Mouse (Mus musculus): ENCODE results near the gene Hbs1l. TPM values are rescaled to one million over a fixed set of nuclear protein-coding genes. Genes with fewer than 3 reads are reported as not detected.

Gene Hbs1l
- polyA plus RNA-seq, 1 experiment from 2014 or later: 62.1 TPM

DNA sequence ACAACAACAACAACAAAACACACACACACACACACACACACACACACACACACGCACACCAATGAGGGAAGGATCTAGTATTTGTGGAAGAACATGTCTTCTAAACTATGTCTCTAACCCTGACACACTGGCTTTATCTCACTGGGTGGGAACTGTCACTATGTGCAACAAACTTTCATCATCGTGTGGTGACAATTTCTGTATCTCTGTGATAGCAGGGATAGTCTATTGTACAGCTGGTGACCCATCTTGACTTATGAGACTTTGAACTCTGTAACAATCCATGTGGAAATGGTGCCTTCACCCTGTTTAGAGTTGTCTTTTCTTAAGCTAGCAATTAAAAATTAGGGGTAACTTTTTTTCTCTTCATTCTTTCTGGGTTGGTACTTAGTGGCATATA lies 36.1 kb upstream of the Hbs1l start:
- ATAC-seq (replicated peaks; ENCODE audit: low FRiP score, low read depth): no peak
- no peak overlapping the region for H3K9ac ChIP-seq (ENCODE audit: low read depth, low read length)
- no peaks in the 10 kb centered on the region for H3K36me3 ChIP-seq (ENCODE audit: insufficient read depth, low read length)
- H3K27ac ChIP-seq: no peak overlapping the region
- TF ChIP-seq CTCF (IDR thresholded peaks at IDR 0.05; ENCODE audit: low read depth): no peak
- H3K27me3 ChIP-seq (ENCODE audit: insufficient read depth, low read length): no peaks in the 10 kb centered on the region
- no peaks in the 10 kb centered on the region for H3K4me1 ChIP-seq (replicated peaks; ENCODE audit: insufficient read depth, low read length)
- no peak overlapping the region for H3K4me2 ChIP-seq (ENCODE audit: low read length)
- no peak overlapping the region for H3K4me3 ChIP-seq (replicated peaks; ENCODE audit: low read depth, low read length)
- H3K9me3 ChIP-seq (replicated peaks; ENCODE audit: low read length): no peaks in the 10 kb centered on the region
- DNase-seq (ENCODE audit: low spot score): no peak
- 71% methylated on average over 2 of the region's 2 CpGs for WGBS

DNA sequence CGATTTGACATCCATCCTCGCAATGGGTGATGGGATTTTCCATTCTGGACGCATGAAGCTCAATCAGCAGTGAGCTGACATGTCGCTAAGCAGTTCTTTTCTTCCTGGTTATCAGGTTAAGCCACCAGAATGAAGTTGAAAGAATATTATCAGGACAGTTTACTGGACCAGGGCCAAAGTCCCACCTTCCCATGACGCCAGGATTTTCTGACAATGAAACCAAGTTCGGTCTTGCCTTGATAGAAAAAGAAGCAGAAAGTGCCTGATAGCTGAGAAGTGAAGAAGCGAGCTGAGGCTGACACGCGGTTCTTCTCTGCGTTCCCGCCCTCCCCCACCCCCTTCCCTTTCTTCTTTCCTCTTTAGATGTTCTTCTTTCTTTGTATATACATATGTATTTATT lies 30.6 kb upstream of the Hbs1l start:
- no peak for DNase-seq (ENCODE audit: low spot score)
- no peak overlapping the region for H3K4me2 ChIP-seq (ENCODE audit: low read length)
- H3K36me3 ChIP-seq (ENCODE audit: insufficient read depth, low read length): no peaks in the 10 kb centered on the region
- no peak overlapping the region for H3K4me3 ChIP-seq (replicated peaks; ENCODE audit: low read depth, low read length)
- no peak for ATAC-seq (replicated peaks; ENCODE audit: low FRiP score, low read depth)
- H3K27me3 ChIP-seq (ENCODE audit: insufficient read depth, low read length): no peaks in the 10 kb centered on the region
- H3K4me1 ChIP-seq (replicated peaks; ENCODE audit: insufficient read depth, low read length): no peaks in the 10 kb centered on the region
- H3K9me3 ChIP-seq (replicated peaks; ENCODE audit: low read length): no peaks in the 10 kb centered on the region
- H3K9ac ChIP-seq (ENCODE audit: low read depth, low read length): no peak overlapping the region
- H3K27ac ChIP-seq: no peak overlapping the region
- TF ChIP-seq CTCF (IDR thresholded peaks at IDR 0.05; ENCODE audit: low read depth): no peak
- WGBS: 84% methylated on average over 11 of the region's 11 CpGs

DNA sequence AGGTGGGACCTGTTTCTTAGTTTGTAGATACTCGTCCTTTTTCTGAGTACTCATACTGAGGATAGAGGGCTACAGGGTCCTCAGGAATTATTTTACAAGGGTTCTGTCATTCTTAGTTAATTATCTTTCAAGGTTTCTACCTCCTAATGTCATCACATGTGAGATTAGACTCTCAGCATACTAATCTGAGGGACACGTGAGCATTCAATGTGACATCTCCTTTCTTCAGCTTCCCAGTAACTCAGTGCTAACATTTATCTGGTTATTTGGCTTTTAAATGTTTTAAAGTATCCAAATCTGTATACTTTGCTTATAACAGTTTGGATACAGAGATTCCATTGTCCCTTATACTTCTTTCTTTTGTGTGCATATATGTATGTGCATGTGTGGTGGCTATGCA lies 28.3 kb upstream of the Hbs1l start:
- no peak overlapping the region for H3K4me3 ChIP-seq (replicated peaks; ENCODE audit: low read depth, low read length)
- no peaks in the 10 kb centered on the region for H3K9me3 ChIP-seq (replicated peaks; ENCODE audit: low read length)
- no peaks in the 10 kb centered on the region for H3K36me3 ChIP-seq (ENCODE audit: insufficient read depth, low read length)
- no peaks in the 10 kb centered on the region for H3K27me3 ChIP-seq (ENCODE audit: insufficient read depth, low read length)
- no peak overlapping the region for H3K27ac ChIP-seq
- no peaks in the 10 kb centered on the region for H3K4me1 ChIP-seq (replicated peaks; ENCODE audit: insufficient read depth, low read length)
- H3K9ac ChIP-seq (ENCODE audit: low read depth, low read length): no peak overlapping the region
- TF ChIP-seq CTCF (IDR thresholded peaks at IDR 0.05; ENCODE audit: low read depth): no peak
- ATAC-seq (replicated peaks; ENCODE audit: low FRiP score, low read depth) (no peak), DNase-seq (ENCODE audit: low spot score) (no peak)
- 80% methylated on average over 2 of the region's 2 CpGs for WGBS
- no peak overlapping the region for H3K4me2 ChIP-seq (ENCODE audit: low read length)

DNA sequence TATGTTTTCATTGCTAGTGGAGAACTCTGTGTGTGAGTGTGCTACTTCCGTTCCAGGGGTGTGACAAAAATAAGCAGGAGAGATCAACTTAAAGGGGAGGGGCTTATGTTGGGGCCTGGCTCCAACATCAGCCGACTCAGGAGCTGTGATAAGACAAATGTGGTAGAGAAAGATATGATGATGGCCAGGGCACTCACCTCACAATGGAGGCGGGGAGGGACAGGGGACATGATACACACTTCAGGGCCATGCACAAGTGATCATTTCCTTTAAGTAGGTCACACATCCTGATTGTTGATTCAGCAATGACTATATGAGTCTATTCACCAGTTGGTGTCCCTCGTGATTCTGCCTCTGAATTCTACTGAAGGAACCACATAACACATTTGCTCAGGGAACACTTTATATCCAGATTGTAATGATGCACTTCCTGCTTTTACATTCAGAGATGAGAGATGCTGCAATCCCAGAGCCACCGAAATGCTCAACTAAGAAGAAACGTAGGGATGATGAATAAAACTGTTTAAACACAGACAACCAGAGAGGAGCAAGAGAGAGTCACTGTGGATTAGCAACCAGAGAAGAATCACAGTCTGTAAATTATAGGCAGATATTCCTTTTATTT lies 26.9 kb upstream of the Hbs1l start:
- TF ChIP-seq CTCF (IDR thresholded peaks at IDR 0.05; ENCODE audit: low read depth): no peak
- ATAC-seq (replicated peaks; ENCODE audit: low FRiP score, low read depth): no peak
- Histone ChIP-seq H3K36me3 (ENCODE audit: insufficient read depth, low read length) (no peaks in the 10 kb centered on the region), H3K9ac (ENCODE audit: low read depth, low read length) (no peak overlapping the region), H3K4me3 (replicated peaks; ENCODE audit: low read depth, low read length) (no peak overlapping the region), H3K27ac (no peak overlapping the region), H3K4me1 (replicated peaks; ENCODE audit: insufficient read depth, low read length) (no peaks in the 10 kb centered on the region), H3K9me3 (replicated peaks; ENCODE audit: low read length) (no peaks in the 10 kb centered on the region), H3K27me3 (ENCODE audit: insufficient read depth, low read length) (no peaks in the 10 kb centered on the region), H3K4me2 (ENCODE audit: low read length) (no peak overlapping the region)
- no peak for DNase-seq (ENCODE audit: low spot score)
- WGBS: 75% methylated on average over 6 of the region's 6 CpGs

DNA sequence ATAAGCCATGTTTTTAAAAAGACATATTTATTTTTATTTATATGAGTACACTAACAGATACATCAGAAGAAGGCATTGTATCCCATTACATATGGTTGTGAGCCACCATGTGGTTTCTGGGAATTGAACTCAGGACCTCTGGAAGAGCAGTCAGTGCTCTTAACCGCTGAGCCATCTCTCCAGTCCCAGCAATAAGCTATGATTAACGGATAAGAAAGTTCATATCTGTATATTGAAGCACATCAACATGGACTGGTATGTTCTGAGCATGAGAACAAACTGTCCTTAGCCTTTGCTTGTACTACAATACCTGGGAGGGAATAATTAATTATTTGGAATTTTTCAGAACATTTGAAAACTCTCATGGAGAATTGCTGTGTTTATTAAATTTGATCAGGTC lies 25.9 kb upstream of the Hbs1l start:
- 95% methylated on average over 2 of the region's 2 CpGs for WGBS
- Histone ChIP-seq H3K4me2 (ENCODE audit: low read length) (no peak overlapping the region), H3K27ac (no peak overlapping the region), H3K4me3 (replicated peaks; ENCODE audit: low read depth, low read length) (no peak overlapping the region), H3K27me3 (ENCODE audit: insufficient read depth, low read length) (no peaks in the 10 kb centered on the region), H3K9me3 (replicated peaks; ENCODE audit: low read length) (no peaks in the 10 kb centered on the region), H3K4me1 (replicated peaks; ENCODE audit: insufficient read depth, low read length) (no peaks in the 10 kb centered on the region), H3K9ac (ENCODE audit: low read depth, low read length) (no peak overlapping the region), H3K36me3 (ENCODE audit: insufficient read depth, low read length) (no peaks in the 10 kb centered on the region)
- no peak for TF ChIP-seq CTCF (IDR thresholded peaks at IDR 0.05; ENCODE audit: low read depth)
- DNase-seq (ENCODE audit: low spot score) (no peak), ATAC-seq (replicated peaks; ENCODE audit: low FRiP score, low read depth) (no peak)

DNA sequence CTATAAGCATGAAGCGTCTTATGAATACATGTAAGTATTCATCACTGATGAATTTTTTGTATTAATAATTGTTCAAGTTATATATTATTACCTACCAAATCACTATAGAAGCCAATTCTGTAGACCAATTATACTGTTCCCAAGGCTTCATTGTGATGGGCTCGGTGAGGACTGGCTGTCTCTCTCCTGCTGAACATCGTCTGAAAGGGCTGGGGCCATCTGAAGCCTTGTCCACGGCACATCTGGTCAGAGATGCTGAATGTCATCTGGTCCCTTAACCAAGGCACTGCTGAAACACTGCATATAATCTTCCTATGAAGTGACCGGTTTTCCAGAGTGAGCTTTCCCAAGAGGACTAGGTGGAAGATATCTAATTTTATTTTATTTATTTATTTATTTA lies 24.9 kb upstream of the Hbs1l start:
- no peak for ATAC-seq (replicated peaks; ENCODE audit: low FRiP score, low read depth)
- DNase-seq (ENCODE audit: low spot score): no peak
- Histone ChIP-seq H3K4me1 (replicated peaks; ENCODE audit: insufficient read depth, low read length) (no peaks in the 10 kb centered on the region), H3K4me2 (ENCODE audit: low read length) (no peak overlapping the region), H3K9me3 (replicated peaks; ENCODE audit: low read length) (no peaks in the 10 kb centered on the region), H3K9ac (ENCODE audit: low read depth, low read length) (no peak overlapping the region), H3K27me3 (ENCODE audit: insufficient read depth, low read length) (no peaks in the 10 kb centered on the region), H3K27ac (no peak overlapping the region), H3K36me3 (ENCODE audit: insufficient read depth, low read length) (no peaks in the 10 kb centered on the region), H3K4me3 (replicated peaks; ENCODE audit: low read depth, low read length) (no peak overlapping the region)
- WGBS: 89% methylated on average over 5 of the region's 5 CpGs
- TF ChIP-seq CTCF (IDR thresholded peaks at IDR 0.05; ENCODE audit: low read depth): no peak

DNA sequence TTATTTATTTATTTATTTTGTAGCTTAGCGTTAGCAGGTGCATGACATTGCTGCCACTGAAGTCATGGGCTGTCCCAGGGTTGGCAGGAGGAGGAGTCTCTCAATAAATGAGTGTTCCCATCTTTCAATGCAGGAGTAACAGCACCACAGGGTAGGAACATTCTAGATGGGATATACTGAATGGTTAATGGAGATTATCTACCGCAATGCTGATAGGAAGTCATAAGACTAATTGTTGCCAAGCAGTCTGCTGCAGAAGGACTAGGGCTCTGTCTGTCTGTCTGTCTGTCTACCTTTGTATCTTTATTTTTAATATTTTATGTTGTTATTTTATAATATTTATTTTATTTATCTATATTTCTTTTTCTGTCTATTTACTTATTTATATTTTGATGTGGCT lies 24.5 kb upstream of the Hbs1l start:
- no peak for ATAC-seq (replicated peaks; ENCODE audit: low FRiP score, low read depth)
- 97% methylated on average over 2 of the region's 2 CpGs for WGBS

More for the DNA sequence above, 24.5 kb upstream of the Hbs1l start:
- H3K9me3 ChIP-seq (replicated peaks; ENCODE audit: low read length): no peaks in the 10 kb centered on the region
- no peaks in the 10 kb centered on the region for H3K4me1 ChIP-seq (replicated peaks; ENCODE audit: insufficient read depth, low read length)
- no peak for TF ChIP-seq CTCF (IDR thresholded peaks at IDR 0.05; ENCODE audit: low read depth)
- H3K27me3 ChIP-seq (ENCODE audit: insufficient read depth, low read length): no peaks in the 10 kb centered on the region
- no peak for DNase-seq (ENCODE audit: low spot score)
- no peak overlapping the region for H3K9ac ChIP-seq (ENCODE audit: low read depth, low read length)
- H3K4me2 ChIP-seq (ENCODE audit: low read length): no peak overlapping the region
- H3K27ac ChIP-seq: no peak overlapping the region
- H3K36me3 ChIP-seq (ENCODE audit: insufficient read depth, low read length): no peaks in the 10 kb centered on the region
- H3K4me3 ChIP-seq (replicated peaks; ENCODE audit: low read depth, low read length): no peak overlapping the region

Measured in kidney, postnatal 0 days (tissue).